Mouse (Mus musculus): ENCODE measurements around the gene Sec23ip. TPM values are rescaled to one million over a fixed set of nuclear protein-coding genes. Genes with fewer than 3 reads are reported as not detected.

The Sec23ip gene
- polyA plus RNA-seq (2015; fragmentation: Illumina TruSeq; extraction: RNeasy Lipid Tissue Mini Kit (QIAGEN cat#74804); ENCODE audit: insufficient read depth, low read depth, low replicate concordance): 9.3 TPM

DNA sequence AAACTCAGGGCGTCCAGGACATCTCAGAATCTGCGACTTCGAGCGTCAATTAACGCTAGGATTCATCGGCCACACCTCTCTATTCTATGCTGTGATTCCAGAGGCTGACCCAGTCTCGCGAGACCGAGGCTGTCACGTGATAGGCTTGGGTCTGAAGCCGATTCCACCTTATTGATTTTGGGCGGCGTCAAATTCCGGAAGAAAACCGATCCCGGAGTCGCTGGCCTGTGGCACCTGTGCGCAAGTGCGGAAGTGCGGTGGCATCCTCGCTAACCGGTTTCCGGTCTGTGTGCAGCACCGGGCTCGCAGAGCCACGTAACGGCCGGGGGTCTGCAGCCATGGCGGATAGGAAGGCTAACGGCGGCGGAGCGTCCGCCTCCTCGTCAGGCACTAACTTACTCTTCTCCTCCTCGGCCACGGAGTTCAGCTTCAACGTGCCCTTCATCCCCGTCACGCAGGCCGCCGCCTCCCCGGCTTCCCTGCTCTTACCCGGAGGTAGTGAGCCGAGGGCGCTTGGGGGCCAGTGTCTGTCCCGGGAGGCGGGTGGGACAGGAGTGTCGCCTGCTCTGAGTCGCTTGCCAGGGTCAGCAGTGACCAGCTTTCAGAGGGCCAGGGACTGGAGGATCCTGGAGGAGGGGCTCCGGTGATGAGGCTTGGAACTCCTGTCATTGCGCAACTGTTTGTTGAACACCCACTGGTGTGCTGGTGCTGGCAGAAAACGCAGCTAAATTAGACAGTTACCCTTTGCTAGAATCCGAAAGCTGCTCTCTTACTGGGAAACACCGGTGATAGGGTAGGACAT is at the start of gene Sec23ip:
TSS of gene Sec23ip (plus strand) at position 260 of the 802 bp plus-strand sequence.

DNA sequence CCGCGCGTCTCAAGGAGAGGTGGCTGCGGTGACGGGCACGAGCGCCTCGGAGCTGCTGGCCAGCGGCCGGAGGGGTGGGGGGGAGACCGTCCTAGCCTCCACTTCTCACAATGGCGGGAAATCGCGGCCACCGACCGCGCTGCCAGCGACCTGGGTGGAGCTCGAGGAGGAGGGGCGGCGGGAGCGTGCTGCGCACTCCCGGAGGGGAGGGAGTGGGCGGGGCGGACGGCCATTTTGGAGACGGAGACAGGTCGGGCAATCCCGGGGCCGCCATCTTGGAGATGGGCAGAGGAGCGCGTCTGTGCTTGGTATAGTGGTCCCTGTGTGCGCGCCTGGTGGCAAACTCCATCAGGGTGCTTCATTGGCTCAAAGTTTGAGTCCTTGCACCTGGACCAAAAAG is 4.4 kb upstream of the Sec23ip start, which contains the start of gene Mcmbp:
TSS of gene Mcmbp (minus strand) at position 162 of the 400 bp plus-strand sequence.

Other genes starting within 250 kb of the Sec23ip start
- gene Bag3, start 221.3 kb upstream of the Sec23ip start, polyA plus RNA-seq (2015; fragmentation: Illumina TruSeq; extraction: RNeasy Lipid Tissue Mini Kit (QIAGEN cat#74804); ENCODE audit: insufficient read depth, low read depth, low replicate concordance): 9.6 TPM
- 5.4 TPM for gene Inpp5f, start 133.6 kb upstream of the Sec23ip start, polyA plus RNA-seq (2015; fragmentation: Illumina TruSeq; extraction: RNeasy Lipid Tissue Mini Kit (QIAGEN cat#74804); ENCODE audit: insufficient read depth, low read depth, low replicate concordance)
- 7.7 TPM for gene Mcmbp, start 4.4 kb upstream of the Sec23ip start, polyA plus RNA-seq (2015; fragmentation: Illumina TruSeq; extraction: RNeasy Lipid Tissue Mini Kit (QIAGEN cat#74804); ENCODE audit: insufficient read depth, low read depth, low replicate concordance)